Mouse (Mus musculus): ENCODE results near the gene 2700049A03Rik. TPM values are rescaled to one million over a fixed set of nuclear protein-coding genes. Genes with fewer than 3 reads are reported as not detected.

2700049A03Rik gene
- polyA plus RNA-seq, 1 experiment from 2014 or later: 21.5 TPM

- Histone ChIP-seq H3K36me3 (replicated peaks) (peaks cover 43% of the 10 kb centered on the region), H3K9ac (no peak overlapping the region), H3K9me3 (peaks cover 11% of the 10 kb centered on the region), H3K27ac (no peak overlapping the region), H3K4me2 (no peak overlapping the region), H3K4me1 (0 out of 2 replicates have a peak, but pooled peaks cover 5% of the 10 kb centered on the region), H3K4me3 (replicated peaks) (no peak overlapping the region), H3K27me3 (no peaks in the 10 kb centered on the region)
- ATAC-seq (ENCODE audit: low FRiP score): no peak
- 80% methylated on average over 11 of the region's 11 CpGs for WGBS
These were observed 108.2 kb downstream of the 2700049A03Rik start for GRCm38 (mm10) chr12:71244766-71245390.

DNA sequence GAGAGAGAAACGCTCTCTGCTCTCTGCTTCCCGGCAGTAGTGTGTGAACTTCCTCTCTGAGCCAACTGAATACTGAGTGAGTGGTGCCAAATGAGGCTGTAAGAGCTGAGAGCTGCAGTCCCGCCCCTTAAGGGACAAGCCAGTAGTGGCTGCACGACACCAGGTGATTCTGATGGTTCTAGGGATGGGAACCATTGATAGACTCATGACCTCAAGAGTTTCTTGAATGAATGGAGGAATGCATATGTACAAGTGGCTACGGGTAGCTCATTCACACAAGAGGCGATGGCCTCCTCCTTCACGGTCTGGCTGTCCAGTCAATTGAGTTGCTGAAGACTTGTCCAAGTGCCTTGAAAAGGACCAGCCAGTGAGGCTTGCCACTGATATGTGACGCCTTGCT, 110.5 kb downstream of the 2700049A03Rik start:
- H3K4me1 ChIP-seq: 0 out of 2 replicates have a peak, but pooled peaks cover 6% of the 10 kb centered on the region
- H3K27me3 ChIP-seq: no peaks in the 10 kb centered on the region
- H3K9me3 ChIP-seq: peaks cover 8% of the 10 kb centered on the region
- H3K4me2 ChIP-seq: no peak overlapping the region
- no peak overlapping the region for H3K27ac ChIP-seq
- peaks cover 29% of the 10 kb centered on the region for H3K36me3 ChIP-seq (replicated peaks)
- H3K4me3 ChIP-seq (replicated peaks): no peak overlapping the region
- ATAC-seq (ENCODE audit: low FRiP score): no peak
- H3K9ac ChIP-seq: no peak overlapping the region
- 92% methylated on average over 8 of the region's 8 CpGs for WGBS

GRCm38 (mm10) chr12:71249348-71249747, 112.7 kb downstream of the 2700049A03Rik start:
- H3K9ac ChIP-seq: no peak overlapping the region
- H3K4me1 ChIP-seq: peaks cover 13% of the 10 kb centered on the region
- no peaks in the 10 kb centered on the region for H3K9me3 ChIP-seq
- no peak overlapping the region for H3K27ac ChIP-seq
- WGBS: 69% methylated on average over 9 of the region's 9 CpGs
- no peaks in the 10 kb centered on the region for H3K27me3 ChIP-seq
- H3K4me3 ChIP-seq (replicated peaks): no peak overlapping the region
- no peak overlapping the region for H3K4me2 ChIP-seq
- no peak for ATAC-seq (ENCODE audit: low FRiP score)
- H3K36me3 ChIP-seq (replicated peaks): peaks cover 8% of the 10 kb centered on the region

DNA sequence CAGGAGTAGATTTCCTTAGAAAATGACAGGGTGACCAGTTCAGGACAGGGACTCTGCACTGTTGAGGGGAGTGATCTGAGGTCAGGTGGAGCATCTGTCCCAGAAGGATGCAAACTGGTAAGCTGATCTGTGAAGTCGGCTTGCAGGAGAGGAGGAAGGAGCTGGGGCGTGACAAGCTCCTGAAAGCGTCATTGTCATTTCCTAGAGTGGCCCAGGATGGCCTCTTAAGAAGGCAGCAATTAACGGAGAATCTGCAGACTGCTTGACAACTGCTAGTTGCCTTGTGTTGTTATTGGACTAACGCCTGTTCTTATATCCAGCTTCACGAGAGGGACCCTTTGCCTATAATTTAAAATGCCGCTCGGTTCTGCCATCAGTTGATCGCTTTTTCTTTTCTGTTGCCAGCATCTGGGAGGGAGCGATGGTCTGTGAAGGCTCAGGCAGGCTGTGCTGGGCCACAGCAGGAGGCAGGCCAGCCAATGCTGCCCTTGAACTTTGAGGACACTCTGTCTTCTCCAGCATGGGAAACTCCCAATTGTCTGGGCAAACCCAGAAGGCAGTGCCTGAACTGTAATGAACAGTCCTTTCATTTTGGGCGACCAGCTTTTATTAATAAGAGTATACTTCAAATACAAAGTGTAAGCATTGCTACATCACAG, 116.0 kb downstream of the 2700049A03Rik start:
- 26% methylated on average over 11 of the region's 11 CpGs for WGBS
- H3K9ac ChIP-seq: no peak overlapping the region
- no peak for ATAC-seq (ENCODE audit: low FRiP score)
- H3K4me2 ChIP-seq: no peak overlapping the region
- no peak overlapping the region for H3K27ac ChIP-seq
- H3K4me3 ChIP-seq (replicated peaks): no peak overlapping the region
- H3K27me3 ChIP-seq: no peaks in the 10 kb centered on the region
- H3K36me3 ChIP-seq (replicated peaks): no peaks in the 10 kb centered on the region
- peaks cover 13% of the 10 kb centered on the region for H3K4me1 ChIP-seq
- no peaks in the 10 kb centered on the region for H3K9me3 ChIP-seq

- no peak for ATAC-seq (ENCODE audit: low FRiP score)
- Histone ChIP-seq H3K4me3 (replicated peaks) (no peak overlapping the region), H3K27ac (no peak overlapping the region), H3K27me3 (no peaks in the 10 kb centered on the region), H3K4me2 (no peak overlapping the region), H3K36me3 (replicated peaks) (no peaks in the 10 kb centered on the region), H3K4me1 (peaks cover 8% of the 10 kb centered on the region), H3K9ac (no peak overlapping the region), H3K9me3 (no peaks in the 10 kb centered on the region)
- WGBS: 79% methylated on average over 7 of the region's 7 CpGs
These were observed 118.1 kb downstream of the 2700049A03Rik start for GRCm38 (mm10) chr12:71254779-71255178.

DNA sequence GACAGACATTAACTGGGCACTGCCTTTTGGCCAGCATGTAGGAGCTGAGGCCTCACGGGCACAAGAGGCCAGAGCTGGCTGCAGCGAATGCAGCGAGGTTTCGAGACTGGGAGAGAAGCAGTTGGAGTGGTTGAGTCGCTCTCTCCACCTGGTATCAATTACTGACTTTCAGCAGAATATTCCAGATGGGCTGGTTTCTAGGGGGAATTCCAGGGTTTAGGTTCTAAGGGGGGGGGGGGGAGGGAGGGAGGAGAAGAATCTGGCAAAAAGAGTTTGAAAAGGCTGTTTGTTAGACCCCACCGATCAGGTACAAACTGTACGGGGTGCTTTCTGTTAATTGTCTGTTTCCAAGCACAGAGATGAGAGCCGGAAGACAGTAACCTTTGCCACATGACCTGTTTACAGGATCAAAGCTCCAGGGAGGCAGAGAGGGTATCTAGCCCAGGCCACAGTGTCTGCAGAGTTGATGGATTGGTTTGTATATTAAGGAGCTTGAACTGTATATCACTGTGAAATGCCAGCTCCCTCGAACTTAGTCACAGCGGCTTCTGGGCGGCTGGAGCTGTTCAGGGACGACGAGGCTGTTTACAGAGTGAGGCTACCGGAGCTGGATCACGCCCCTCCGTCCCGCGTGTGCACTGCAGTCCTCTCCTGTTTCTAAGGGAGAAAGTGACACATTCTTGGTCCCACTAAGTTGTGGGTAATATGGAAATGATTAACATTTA, 121.7 kb downstream of the 2700049A03Rik start:
- WGBS: 86% methylated on average over 18 of the region's 18 CpGs
- Histone ChIP-seq H3K27ac (no peak overlapping the region), H3K36me3 (replicated peaks) (no peaks in the 10 kb centered on the region)

DNA sequence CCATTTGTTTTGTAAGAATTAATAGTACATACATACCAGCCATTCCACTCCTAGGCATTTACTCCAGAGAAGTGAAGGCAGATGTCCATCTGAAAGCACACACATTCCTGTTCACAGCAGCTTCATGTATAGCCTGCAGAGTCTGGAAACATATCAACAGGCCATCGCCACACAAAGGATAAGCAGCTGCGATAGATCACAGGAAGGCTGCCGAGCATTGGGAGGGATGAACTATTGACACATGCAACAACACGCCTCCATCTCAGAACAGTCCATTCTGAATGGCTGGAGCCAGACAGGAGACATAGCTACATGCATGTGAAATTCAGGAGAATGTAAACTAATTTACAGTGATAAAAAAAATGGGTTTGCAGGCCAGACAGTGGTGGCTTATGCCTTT, 127.6 kb downstream of the 2700049A03Rik start:
- Histone ChIP-seq H3K9me3 (no peaks in the 10 kb centered on the region), H3K36me3 (replicated peaks) (no peaks in the 10 kb centered on the region), H3K27me3 (no peaks in the 10 kb centered on the region), H3K27ac (no peak overlapping the region), H3K4me3 (replicated peaks) (no peak overlapping the region), H3K9ac (no peak overlapping the region), H3K4me2 (no peak overlapping the region), H3K4me1 (no peaks in the 10 kb centered on the region)
- 95% methylated on average over 4 of the region's 4 CpGs for WGBS
- no peak for ATAC-seq (ENCODE audit: low FRiP score)

More for the DNA sequence above, 121.7 kb downstream of the 2700049A03Rik start:
- no peaks in the 10 kb centered on the region for H3K9me3 ChIP-seq
- no peak overlapping the region for H3K4me3 ChIP-seq (replicated peaks)
- no peaks in the 10 kb centered on the region for H3K4me1 ChIP-seq
- no peak overlapping the region for H3K4me2 ChIP-seq
- no peaks in the 10 kb centered on the region for H3K27me3 ChIP-seq
- H3K9ac ChIP-seq: no peak overlapping the region
- ATAC-seq (ENCODE audit: low FRiP score): no peak

DNA sequence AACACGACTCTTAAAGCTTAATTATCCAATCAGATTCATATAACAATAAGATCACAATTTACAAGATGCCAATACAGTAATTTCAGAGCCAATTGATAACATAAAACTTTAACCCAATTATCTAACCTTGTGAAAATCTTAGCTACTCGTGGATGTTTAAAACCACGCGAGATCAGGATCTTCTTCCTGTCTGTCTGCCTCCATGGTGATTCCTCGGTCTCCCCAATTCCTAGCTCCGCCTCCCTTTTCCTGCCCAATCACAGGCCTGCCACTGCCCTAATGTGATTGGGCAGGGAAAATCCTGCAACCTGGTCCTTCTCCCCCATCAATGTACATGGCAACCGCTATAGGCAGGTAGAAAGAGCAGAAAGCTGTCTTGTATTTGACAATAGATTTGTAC, 132.7 kb downstream of the 2700049A03Rik start:
- Histone ChIP-seq H3K4me1 (no peaks in the 10 kb centered on the region), H3K9ac (no peak overlapping the region), H3K27me3 (no peaks in the 10 kb centered on the region), H3K4me2 (no peak overlapping the region), H3K36me3 (replicated peaks) (no peaks in the 10 kb centered on the region), H3K4me3 (replicated peaks) (no peak overlapping the region), H3K9me3 (no peaks in the 10 kb centered on the region), H3K27ac (no peak overlapping the region)
- ATAC-seq (ENCODE audit: low FRiP score): no peak
- WGBS: 92% methylated on average over 7 of the region's 7 CpGs

- ATAC-seq (ENCODE audit: low FRiP score): no peak
- no peak overlapping the region for H3K4me3 ChIP-seq (replicated peaks)
- H3K9ac ChIP-seq: no peak overlapping the region
- H3K4me2 ChIP-seq: no peak overlapping the region
- H3K4me1 ChIP-seq: no peaks in the 10 kb centered on the region
- H3K27me3 ChIP-seq: no peaks in the 10 kb centered on the region
- no peaks in the 10 kb centered on the region for H3K9me3 ChIP-seq
- H3K27ac ChIP-seq: no peak overlapping the region
- no peaks in the 10 kb centered on the region for H3K36me3 ChIP-seq (replicated peaks)
- WGBS: 66% methylated on average over 5 of the region's 5 CpGs
These were observed 134.5 kb downstream of the 2700049A03Rik start for GRCm38 (mm10) chr12:71271131-71271530.

- Histone ChIP-seq H3K4me1 (peaks cover 3% of the 10 kb centered on the region; the same call in 1 of the 2 replicates), H3K4me3 (replicated peaks) (no peak overlapping the region), H3K9ac (no peak overlapping the region), H3K4me2 (no peak overlapping the region), H3K27me3 (no peaks in the 10 kb centered on the region), H3K27ac (no peak overlapping the region), H3K36me3 (replicated peaks) (no peaks in the 10 kb centered on the region), H3K9me3 (no peaks in the 10 kb centered on the region)
- WGBS: 93% methylated on average over 5 of the region's 5 CpGs
- ATAC-seq (ENCODE audit: low FRiP score): no peak
These were observed 138.0 kb downstream of the 2700049A03Rik start for GRCm38 (mm10) chr12:71274519-71275237.

DNA sequence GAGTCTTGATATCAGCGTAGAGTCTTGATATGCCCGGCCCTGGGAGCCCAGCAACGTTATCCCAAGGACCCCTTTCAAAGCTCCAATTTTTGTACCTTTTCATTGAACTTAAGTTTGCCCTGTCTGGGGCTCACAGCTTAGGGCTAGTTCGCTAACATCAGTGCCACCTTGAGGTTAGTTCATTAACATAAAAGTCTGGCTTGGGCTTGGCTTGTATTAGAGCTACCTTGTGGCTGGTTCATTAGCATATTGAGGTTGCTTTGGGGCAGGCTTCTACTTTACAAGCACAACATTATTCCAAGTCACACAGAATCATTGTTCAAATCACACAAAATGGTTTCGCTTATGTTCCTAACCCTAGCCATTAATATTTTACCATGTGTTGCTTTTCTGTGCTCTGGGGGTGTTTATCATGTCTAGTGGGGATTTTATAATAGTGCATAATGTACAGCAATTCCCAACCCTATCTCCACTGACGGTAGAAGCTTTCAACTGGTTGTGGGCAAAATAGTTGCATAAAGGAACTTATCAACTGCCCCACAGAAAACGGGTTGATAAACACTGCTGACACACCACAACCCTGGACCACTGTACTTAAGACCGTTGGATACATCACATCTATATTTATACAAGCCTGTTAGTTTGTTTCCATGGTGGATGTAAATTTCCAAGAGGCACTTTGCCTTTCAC, 139.4 kb downstream of the 2700049A03Rik start:
- H3K4me1 ChIP-seq: peaks cover 12% of the 10 kb centered on the region; the same call in 1 of the 2 replicates
- H3K9ac ChIP-seq: no peak overlapping the region
- WGBS: 82% methylated on average over 8 of the region's 8 CpGs
- H3K9me3 ChIP-seq: no peaks in the 10 kb centered on the region
- no peak overlapping the region for H3K4me3 ChIP-seq (replicated peaks)
- ATAC-seq (ENCODE audit: low FRiP score): no peak
- no peaks in the 10 kb centered on the region for H3K36me3 ChIP-seq (replicated peaks)
- no peaks in the 10 kb centered on the region for H3K27me3 ChIP-seq
- H3K27ac ChIP-seq: no peak overlapping the region
- no peak overlapping the region for H3K4me2 ChIP-seq

Data from forebrain, embryonic 12.5 days (tissue).